Mouse (Mus musculus) stomach, postnatal 0 days (tissue): ENCODE data around the gene Osbpl6.

Experiments
- CTCF ChIP-seq: IDR thresholded peaks from 2 replicates; pipeline ENCODE4 v1.5.1; 2016; ENCODE audit warnings: antibody characterized with exemption, low read depth, mild to moderate bottlenecking, moderate library complexity
- EP300 ChIP-seq: optimal IDR thresholded peaks from 2 replicates; pipeline ENCODE3; 2016; ENCODE audit warnings: antibody characterized with exemption

DNA sequence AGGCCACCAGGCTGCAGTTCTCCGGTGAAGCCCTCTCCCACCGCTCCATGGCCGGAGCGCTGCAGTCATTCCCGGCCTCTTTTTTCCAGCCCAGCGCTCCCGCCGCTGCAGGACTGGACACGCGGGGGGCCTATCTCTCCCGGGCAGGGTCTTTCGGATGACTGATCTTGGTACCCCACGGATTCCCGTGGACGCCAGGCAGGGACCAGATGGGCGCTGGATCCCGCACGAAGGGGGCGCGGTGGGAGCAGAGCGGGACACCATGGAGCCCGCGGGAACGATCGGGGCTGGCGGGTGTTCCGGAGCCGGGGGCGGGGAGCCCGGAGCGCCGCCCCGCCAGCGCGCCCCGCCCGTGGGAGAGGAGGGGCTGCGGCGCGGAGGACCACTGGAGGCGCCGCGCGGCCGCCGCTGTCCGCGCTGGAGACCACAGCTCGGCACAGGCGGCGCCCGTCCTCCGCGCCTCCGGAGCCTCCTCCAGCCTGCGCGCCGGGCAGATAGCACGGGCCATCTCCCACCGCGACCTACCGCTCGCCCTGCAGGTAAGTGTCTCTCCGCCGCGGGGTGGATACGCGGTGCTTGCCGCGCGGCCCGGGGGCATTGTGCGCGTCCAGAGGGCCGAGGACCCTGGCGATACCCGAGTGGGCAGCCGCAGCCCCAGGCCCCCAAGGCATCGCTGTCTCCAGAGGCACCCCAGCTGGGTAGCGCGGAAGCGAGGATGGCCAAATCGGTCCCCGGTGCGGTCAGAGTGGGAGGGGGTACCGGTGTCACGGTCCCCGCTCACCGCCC lies at the start of gene Osbpl6:
- TF ChIP-seq CTCF (peak; percentile 18), EP300 (no peak)
